Mouse (Mus musculus) megakaryocyte-erythroid progenitor cell, adult 5-6 weeks (primary cell): ENCODE results near the gene Pam. TPM values are rescaled to one million over a fixed set of nuclear protein-coding genes. Genes with fewer than 3 reads are reported as not detected.
"Not testable (repeated sequence)": the region's sequence is repeated elsewhere in the genome, so short reads cannot be mapped to it uniquely, and the experiment has no call there.

Experiments used
- ATAC-seq: replicated peaks from 2 replicates; pipeline ENCODE4 v1.8.0; 2016; ENCODE audit warnings: mild to moderate bottlenecking, inconsistent platforms; ENCODE audit not compliant: severe bottlenecking, poor library complexity, low FRiP score, low TSS enrichment
- total RNA-seq, 2 experiments: library from RNA; stranded (forward) in 1 of 2; stranded (reverse) in 1 of 2; fragments of 200-1000, 215-1000 nt in 1 of 2; fragments of >200 nt in 1 of 2; fragmentation: Nextera tagmentation in 1 of 2; gene quantifications; 2 replicates each; pipeline ENCODE4 v1.2.3; 2014 to 2017

Pam gene
- total RNA-seq, 2 experiments from 2014 or later: 6.1 to 22.3 TPM

DNA sequence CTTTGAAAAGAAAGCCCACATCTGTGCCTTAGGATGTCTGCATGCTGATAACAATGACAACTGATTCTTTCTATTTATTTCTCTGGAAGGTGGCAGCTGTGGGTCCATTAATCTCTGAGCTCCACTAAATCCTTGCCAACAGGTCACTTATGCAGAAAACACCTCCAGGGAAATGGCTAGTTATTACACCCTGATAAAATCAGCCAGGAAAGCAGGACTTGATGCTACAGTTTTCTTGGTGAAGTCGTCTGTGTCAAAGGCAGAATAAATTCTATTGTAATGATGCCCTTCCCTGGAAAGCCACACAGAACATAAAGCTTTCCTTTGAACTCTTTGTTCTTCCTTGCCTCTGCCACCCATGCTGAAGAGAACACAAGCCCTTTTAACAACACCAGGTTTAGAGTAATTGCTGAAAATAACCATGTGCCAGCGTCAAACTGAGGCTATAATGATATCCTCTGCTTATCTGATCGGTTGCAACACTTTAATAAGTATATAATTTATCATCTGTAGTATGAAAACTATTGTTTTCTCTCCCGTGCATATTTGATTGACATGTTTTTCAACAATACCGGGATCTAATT, 47.1 kb downstream of the Pam start:
- ATAC-seq: no peak

DNA sequence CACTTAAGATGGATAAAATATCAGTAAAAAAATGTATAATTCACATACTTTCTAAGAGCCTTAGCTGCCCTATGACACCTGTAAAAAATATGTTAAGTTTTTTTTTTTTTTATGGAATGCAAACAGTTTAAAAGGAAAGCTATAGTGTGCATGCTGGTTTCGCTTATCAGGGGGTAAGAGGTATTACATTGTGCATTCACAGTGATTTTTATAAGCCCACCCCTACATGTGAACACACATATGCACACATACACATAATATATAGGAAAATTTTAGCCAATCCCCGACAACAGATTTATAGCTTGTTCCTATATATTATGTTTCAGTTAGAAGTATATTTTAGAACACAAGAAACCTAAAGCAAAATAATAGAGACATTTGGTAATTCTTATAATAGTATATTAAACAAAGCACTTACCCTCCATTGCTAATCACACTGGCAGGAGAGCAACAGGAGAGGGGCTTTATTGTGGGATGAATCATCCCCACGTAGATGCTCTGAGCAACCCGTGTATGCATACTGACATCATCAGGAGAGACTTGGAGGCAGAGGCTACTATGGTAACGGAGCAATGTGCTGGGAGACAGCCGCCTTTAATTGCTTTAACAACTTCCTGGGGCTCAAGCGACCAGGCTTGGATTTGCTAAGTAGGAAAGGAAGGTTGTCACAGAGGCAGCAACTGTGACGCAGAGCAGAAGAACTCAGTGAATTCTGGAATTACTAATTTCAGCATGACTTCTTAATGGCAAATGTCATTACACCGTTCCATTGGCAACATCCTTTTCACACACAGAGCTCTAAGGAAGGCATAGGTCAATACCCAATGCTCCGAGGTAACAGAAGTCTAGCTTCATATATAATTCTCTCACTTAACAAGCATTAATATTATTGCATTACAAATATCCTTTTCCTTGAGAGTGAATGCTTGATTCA, 47.9 kb downstream of the Pam start:
- ATAC-seq: no peak

DNA sequence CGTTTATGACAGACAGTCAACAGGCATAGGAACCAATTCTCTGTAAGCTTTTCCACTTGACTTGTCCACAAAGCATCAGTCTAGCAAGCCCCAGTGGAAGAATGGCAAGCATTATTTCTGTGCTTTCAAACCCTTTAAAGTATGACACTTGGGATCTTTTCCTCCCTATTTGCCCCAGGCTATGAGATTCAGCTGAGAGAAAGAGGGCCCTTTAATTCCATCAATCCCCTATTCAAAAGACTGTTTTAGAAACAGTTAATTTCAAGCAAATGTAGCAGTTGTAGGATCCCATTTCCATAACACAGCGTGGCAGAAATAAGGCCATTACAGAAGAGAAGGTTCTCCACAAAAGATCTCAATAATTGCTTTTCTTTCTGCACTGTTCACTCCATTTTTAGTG, 53.0 kb downstream of the Pam start:
- ATAC-seq: no peak

DNA sequence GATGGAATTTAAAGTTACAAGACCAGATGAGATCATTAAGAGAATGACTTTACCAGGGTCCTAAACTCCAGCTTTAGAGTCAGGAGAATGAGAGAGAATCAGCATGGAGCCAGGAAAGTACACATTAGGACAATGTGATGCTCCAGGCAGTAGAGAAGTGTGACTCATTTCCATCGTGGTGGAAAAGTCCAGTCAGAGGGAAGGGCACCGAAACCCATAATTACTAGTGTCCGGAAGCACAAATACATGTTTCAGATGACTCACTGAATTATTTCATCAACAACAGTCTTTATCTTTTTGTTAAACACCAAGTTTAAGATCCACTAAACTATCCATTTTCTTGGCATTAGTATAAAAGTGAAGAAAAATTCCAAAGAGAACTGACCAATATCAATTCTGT, 57.2 kb downstream of the Pam start:
- ATAC-seq: no peak

DNA sequence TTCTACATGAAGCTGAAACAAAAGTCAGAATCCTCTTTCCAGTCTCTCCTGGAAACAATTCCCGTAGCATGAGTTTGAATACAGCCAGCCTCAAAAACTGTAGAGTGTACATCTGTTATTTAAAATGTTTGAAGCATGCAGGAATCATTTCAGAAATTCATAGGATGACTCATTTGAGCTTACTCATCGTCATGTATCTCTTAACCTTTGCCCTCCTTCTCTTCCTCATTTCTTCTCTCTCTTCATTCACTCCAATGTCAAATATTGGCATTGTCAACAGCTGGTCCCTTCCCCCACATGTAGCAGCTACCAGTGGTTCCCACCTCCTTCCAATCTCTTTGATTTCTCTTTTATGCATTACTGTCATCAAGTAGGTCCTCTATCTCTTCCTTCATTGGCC, 59.7 kb downstream of the Pam start:
- no peak for ATAC-seq

DNA sequence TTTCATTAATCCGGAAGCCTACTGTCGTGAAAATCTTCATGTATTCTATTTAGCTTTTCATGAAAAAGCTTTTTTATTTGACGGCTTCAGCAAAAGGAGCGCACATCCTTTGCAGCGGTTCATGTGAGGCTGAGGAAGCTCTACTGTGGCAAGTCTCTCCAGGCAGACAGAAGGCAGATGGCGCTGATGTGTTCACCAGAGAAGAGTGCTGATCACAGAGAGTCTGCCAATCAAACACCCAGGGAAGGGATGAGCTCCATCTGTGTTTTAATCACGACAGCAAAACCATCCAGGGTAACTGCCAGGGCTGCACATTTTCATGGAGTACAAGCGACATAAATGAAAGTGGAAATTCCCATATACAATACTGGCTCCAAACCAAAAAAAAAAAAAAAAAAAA, 63.6 kb downstream of the Pam start:
- ATAC-seq: no peak

DNA sequence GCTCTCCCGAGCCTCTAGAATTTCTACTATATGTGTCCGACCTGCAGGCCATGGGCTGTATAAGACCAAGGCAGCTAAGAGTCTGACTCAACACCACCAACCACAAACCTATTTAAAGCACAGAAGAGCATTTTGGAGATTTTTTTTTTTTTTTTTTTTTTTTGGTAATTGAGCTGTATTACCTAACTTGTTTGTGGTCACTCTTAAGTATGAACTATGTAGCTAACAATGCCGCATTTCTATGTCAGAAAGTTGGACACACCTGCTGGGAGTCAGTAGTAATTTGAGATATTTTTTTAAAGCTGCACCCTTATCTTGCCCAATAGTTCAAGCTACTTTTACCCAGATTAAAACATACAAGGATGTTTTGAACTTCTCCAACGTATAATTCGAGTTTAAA, 66.4 kb downstream of the Pam start:
- 0 out of 2 replicates have a peak, but pooled peaks have one; percentile 11 for ATAC-seq

DNA sequence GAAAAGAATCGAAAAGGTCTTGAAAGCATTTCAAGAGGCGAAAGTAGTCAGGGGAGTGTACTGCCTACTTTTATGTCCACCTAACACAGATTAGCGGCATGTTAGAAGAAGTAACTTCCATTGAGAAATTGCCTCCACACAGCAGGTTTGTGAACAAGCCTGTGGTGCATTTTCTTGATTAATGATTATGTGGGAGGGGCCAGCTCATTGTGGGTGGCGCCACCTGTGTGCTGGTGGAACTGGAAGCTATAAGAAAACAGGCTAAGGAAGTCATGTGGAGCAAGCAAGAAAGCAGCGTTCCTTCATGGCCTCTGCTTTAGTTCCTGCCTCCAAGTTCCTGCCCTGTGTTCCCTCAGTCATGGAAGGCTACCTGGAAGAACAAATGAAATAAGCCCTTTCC, 67.0 kb downstream of the Pam start:
- ATAC-seq: peak; percentile 86

DNA sequence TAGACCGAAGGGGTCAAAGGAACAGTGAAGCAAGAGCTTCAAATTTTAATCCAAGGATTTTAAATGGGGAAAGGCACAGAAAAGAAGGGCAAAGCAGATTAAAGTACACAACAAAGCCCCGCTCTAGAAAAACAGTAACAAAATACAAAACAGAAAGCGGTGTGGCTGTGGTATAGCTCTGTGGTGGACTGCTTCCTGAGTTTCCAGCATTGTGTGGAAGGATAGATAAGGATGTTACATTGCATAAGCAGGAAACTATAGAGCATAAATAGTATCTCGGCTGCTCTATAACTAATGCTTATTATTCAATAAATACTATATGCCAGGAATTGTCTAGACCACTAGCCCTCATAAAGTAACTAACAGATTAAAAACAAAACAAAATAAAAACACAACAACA, 67.5 kb downstream of the Pam start:
- ATAC-seq: peak; percentile 62

DNA sequence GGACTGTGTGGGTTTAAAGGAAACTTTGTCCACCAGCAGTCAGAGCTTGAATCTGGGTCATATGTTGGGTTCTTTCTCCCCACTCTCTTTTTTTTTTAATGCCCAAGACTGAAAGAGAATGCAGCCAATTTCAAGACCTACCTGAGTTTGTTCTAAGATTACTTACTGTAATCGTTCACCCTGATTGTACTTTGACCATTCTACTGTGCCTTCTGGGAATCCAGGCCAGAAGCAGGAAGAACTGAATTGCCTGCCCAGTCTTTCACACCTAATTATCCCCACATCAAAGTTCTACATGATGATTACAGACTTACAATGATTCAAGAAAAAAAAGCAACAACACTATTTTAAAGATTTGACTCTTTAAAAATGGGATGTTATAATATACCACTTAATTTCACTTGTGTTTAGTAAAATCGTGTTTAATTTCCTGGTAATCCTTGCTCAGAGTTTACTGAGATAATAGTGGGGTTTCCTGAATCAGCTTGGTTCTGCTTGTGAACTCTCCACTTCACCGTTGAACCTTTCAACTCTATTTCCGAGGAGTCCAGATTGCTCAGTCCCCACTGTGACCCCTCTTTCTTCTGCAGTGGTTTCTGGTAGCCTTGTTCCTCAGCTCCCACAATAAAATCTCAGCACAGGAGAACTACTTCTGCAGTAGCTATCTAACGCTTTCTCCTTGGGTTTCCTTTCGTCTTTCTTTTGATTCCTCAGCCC, 69.4 kb downstream of the Pam start:
- no peak for ATAC-seq

DNA sequence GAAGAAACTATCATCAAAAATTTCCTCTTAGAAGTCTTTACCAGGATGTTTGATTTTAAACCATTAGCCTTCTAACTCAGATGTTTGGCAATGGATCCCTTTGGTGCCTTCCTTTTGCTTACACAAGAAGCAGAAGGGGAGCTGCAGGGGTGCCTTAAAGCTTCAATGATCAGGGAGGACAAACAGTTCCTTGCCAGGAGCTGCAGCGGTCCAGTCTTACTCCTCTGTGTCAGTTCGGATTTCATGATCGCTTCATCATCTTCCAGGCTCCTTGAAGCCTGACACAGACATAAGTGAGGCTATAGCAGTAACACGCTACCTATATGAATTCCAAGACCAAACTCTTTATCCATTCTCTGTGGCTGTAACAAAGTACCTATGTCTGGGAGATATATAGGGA, 71.6 kb downstream of the Pam start:
- no peak for ATAC-seq

DNA sequence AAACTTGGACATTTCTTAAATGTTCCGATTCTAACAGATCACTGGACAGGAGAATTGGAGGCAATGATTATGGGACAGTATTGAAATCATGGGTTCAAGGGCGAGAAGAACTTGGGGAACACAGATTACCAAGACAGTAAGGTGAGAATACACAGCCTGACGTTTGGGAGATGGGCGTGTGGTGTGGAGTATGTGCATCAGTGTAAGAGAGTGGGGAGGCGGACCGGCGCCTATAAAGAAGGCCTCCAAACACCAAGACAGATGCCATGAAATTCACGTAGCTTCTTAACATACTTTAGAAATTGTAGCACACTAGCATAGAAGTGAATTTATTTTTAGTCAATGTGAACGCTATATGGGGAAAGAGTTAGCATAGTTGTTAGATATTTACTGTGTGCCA, 76.5 kb downstream of the Pam start:
- no peak for ATAC-seq

DNA sequence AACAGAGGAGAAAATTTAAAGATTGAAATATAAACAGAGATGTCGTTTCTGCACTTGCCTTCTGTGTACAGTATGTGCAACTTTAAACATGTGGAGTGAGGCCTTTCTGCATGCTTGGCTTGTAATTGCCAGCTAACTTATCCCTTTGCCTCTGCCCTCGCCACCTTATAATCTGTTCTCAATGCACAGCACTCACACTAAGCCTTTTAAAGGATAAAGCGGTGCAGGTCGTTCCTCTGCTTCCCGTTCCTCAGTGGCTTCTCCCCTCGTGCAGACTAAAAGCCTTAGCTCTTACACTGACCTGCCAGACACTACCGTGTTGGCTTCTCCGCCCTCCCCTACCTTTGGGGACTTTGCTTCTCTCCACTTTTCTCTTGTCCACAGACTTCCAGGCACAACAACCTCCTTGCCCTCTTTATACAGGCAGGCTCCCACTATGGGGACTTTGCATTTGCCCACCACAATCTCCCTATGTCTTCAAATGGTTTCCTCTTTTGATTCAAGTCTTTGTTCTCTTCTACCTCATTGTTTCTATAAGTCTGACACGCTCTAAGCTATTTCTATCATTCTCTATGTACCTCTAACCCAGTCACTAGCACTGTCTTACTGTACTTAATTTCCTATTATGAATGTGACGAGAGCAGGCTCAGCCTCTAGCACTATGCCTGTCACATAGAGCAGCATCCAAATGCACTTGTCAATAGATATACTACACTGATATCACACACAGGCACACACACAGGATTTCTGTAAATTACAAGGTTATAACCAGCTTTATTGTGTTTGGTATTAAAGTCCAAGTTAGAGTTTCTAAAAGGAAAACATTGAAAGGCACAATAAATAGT, 79.2 kb downstream of the Pam start:
- no peak for ATAC-seq

DNA sequence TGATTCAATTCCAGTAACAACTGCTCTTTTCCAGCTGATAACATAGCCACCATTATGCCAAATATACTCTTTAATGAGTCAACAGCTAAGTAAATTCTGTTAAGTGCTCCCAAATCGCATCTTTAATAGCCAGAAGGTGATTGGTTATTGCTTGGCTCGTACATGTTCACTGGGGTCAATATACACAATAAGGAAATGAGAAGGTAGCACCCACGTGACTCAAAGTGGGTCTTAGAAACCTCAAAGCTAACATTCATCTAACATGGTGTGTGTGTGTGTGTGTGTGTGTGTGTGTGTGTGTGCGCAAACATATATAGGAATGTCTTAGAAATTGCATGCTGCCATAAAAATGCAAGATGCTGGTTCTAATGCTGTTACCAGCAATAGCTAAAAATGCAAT, 79.9 kb downstream of the Pam start:
- no peak for ATAC-seq

DNA sequence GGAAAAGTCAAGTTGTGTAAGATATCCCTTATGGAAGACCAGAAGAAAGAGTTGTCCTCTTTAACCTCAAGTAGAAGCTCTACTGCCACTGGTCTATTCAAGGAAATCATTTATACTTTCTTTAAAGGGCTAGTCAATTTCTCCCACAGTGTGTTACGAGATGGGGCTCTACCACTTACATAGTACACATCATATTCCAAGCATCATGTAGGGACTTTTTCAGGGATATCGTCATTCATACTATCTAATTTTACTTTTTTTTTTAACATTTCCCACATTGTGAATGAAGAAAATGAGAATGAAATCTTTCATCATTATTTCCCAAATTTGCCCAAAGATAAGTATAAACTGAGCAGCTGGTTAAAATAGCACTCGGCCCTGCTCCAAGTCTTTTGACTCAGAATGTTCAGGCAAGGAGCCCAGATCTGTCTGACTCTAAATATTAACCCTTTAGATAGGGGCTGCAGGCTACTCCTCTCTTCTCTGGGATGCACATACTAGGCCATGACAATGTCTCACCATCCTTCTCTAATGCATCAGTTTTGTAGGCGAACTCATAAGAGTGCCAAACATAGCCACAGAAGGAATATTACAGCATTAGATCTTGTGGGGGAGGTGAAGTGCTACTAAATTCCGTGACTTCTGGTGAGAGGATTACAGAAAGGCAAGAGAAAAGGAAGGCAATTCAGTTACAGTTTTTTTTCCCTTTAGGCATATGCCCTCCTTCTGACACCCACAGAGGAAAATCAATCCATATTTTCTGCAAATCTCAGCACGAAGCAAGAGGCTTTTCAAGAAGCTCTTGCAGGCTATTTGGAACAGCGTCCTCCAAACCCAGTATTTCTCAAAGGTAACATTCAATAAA, 92.7 kb downstream of the Pam start:
- ATAC-seq: no peak

DNA sequence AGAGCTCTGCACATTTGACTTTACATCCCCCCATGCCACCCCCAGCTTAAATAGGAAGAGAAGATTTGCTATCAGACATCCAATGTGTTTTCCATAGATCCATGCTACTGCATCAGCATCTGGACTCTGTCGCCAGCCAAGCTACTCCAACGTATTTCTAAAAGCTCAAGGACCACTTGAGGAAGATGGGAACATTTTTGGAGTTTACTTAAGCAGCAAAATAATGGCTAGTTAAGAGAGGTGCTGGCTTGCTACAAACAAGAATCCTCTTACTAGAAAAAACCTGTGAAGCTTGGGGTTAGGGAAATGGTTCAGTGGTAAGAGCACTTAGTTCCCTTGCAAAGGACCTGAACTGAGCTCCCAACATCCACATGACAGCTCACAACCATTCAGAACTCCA, 96.0 kb downstream of the Pam start:
- ATAC-seq: no peak

DNA sequence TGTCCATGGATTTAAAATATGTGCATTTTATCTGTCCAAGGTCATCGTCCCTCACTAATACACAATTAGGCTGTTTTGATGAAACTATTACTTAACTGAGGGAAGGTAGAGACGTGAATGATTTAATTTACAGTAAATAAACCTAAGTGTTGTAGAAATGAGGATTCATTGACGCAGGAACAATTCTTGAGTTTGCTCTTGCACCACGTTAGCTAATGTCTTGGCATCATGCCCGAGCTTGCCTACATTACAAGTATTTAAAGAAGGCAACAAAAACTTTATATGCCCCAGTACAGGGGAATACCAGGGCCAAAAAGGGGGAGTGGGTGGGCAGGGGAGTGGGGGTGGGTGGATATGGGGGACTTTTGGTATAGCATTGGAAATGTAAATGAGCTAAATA, 96.5 kb downstream of the Pam start:
- ATAC-seq: not testable (repeated sequence)

DNA sequence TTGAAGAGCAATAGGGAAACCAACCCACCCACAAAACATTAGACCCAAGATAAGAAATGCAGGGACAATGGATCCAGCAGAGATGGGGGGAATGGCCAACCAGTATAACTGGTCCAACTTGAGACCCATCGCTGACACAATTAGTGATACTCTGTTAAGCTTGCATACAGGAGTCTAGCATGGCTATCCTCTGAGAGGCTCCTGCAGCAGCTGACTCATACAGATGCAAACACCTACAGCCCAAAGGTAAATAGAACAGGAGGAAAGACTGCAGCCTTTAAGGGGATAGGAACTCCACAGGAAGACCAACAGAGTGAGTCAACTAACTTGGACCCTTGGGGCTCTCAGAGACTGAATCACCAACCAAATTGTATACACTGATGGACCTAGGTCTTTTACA, 98.4 kb downstream of the Pam start:
- ATAC-seq: no peak

DNA sequence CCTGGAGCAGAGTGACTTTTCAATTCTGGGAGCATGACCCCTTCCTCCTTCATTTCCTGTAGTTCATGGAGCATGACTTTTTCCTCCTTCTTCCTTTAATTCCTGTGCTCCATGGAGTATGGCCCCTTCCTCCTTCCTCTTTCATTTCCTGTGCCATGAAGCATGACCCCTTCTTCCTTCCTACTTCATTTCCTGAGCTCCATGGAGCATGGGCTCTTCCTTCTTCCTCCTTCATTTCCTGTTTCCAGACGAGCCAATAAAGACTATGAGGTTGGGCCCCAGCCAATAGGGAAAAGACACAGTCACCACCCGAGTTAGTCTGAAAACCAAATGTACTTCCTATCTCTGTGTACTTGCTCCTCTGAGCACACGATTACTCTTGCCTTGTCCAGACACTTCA, 103.5 kb downstream of the Pam start:
- no peak for ATAC-seq
